Mouse (Mus musculus): Measurements from ENCODE around the gene Mindy4. TPM values are rescaled to one million over a fixed set of nuclear protein-coding genes. Genes with fewer than 3 reads are reported as not detected.
A peak's percentile ranks its signal among the peaks of the same experiment; 100 is the strongest.

Mindy4 gene
- 1.0 and 1.7 TPM in 2 replicates for polyA plus RNA-seq (2015; fragmentation: Nextera tagmentation; extraction: Ambion mirVana)

- 5% methylated on average over 33 of the region's 33 CpGs for WGBS (ENCODE audit: insufficient replicate concordance)
- DNase-seq: peak; percentile 79
- H3K9ac ChIP-seq (replicated peaks): peak within 1 kb of the TSS; percentile 54
- no peaks in the 10 kb centered on the region for H3K36me3 ChIP-seq (replicated peaks; ENCODE audit: insufficient read depth, low read length)
- no peaks in the 10 kb centered on the region for H3K27me3 ChIP-seq (ENCODE audit: insufficient read depth, low read length)
- H3K4me2 ChIP-seq (ENCODE audit: low read depth, low read length): peak within 1 kb of the TSS; percentile 89
- H3K27ac ChIP-seq (ENCODE audit: low read depth): 0 out of 2 replicates have a peak within 1 kb of the TSS, but pooled peaks have one; percentile 44
- H3K9me3 ChIP-seq (ENCODE audit: low read length): no peaks in the 10 kb centered on the region
- peak within 1 kb of the TSS; percentile 58 for H3K4me3 ChIP-seq (ENCODE audit: low read depth, low read length)
- TF ChIP-seq EP300 (IDR thresholded peaks at IDR 0.05; ENCODE audit: low read depth) (no peak), CTCF (IDR thresholded peaks at IDR 0.05; ENCODE audit: low read depth) (peak; percentile 55)
- peak; percentile 98 for ATAC-seq
- H3K4me1 ChIP-seq (ENCODE audit: insufficient read depth): peaks cover 3% of the 10 kb centered on the region; the same call in 1 of the 2 replicates
Measured at GRCm38 (mm10) chr6:55202913-55203910, at the start of gene Mindy4. Mindy4 (plus strand) TSS chr6:55203383.

- Histone ChIP-seq H3K36me3 (replicated peaks; ENCODE audit: insufficient read depth, low read length) (no peaks in the 10 kb centered on the region), H3K4me1 (ENCODE audit: insufficient read depth) (no peaks in the 10 kb centered on the region), H3K9ac (replicated peaks) (no peak overlapping the region), H3K9me3 (ENCODE audit: low read length) (no peaks in the 10 kb centered on the region), H3K4me3 (ENCODE audit: low read depth, low read length) (no peak overlapping the region), H3K4me2 (ENCODE audit: low read depth, low read length) (no peak overlapping the region), H3K27me3 (ENCODE audit: insufficient read depth, low read length) (no peaks in the 10 kb centered on the region), H3K27ac (ENCODE audit: low read depth) (no peak overlapping the region)
- WGBS (ENCODE audit: insufficient replicate concordance): 65% methylated on average over 1 of the region's 1 CpGs
- TF ChIP-seq EP300 (IDR thresholded peaks at IDR 0.05; ENCODE audit: low read depth) (no peak), CTCF (IDR thresholded peaks at IDR 0.05; ENCODE audit: low read depth) (no peak)
- no peak for ATAC-seq
- DNase-seq: no peak
Measured at GRCm38 (mm10) chr6:55159256-55159655, 43.9 kb upstream of the Mindy4 start.

- Histone ChIP-seq H3K27me3 (ENCODE audit: insufficient read depth, low read length) (no peaks in the 10 kb centered on the region), H3K36me3 (replicated peaks; ENCODE audit: insufficient read depth, low read length) (no peaks in the 10 kb centered on the region), H3K27ac (ENCODE audit: low read depth) (no peak overlapping the region), H3K9me3 (ENCODE audit: low read length) (no peaks in the 10 kb centered on the region), H3K4me3 (ENCODE audit: low read depth, low read length) (no peak overlapping the region), H3K4me2 (ENCODE audit: low read depth, low read length) (no peak overlapping the region), H3K4me1 (ENCODE audit: insufficient read depth) (no peaks in the 10 kb centered on the region), H3K9ac (replicated peaks) (no peak overlapping the region)
- 51% methylated on average over 5 of the region's 5 CpGs for WGBS (ENCODE audit: insufficient replicate concordance)
- DNase-seq (no peak), ATAC-seq (no peak)
- TF ChIP-seq EP300 (IDR thresholded peaks at IDR 0.05; ENCODE audit: low read depth): no peak
- TF ChIP-seq CTCF (IDR thresholded peaks at IDR 0.05; ENCODE audit: low read depth): no peak
Measured at GRCm38 (mm10) chr6:55161311-55161761, 41.8 kb upstream of the Mindy4 start.

- H3K27me3 ChIP-seq (ENCODE audit: insufficient read depth, low read length): no peaks in the 10 kb centered on the region
- H3K4me1 ChIP-seq (ENCODE audit: insufficient read depth): no peaks in the 10 kb centered on the region
- TF ChIP-seq CTCF (IDR thresholded peaks at IDR 0.05; ENCODE audit: low read depth) (no peak), EP300 (IDR thresholded peaks at IDR 0.05; ENCODE audit: low read depth) (no peak)
- no peak overlapping the region for H3K4me2 ChIP-seq (ENCODE audit: low read depth, low read length)
- 73% methylated on average over 8 of the region's 8 CpGs for WGBS (ENCODE audit: insufficient replicate concordance)
- ATAC-seq (no peak), DNase-seq (no peak)
- no peaks in the 10 kb centered on the region for H3K36me3 ChIP-seq (replicated peaks; ENCODE audit: insufficient read depth, low read length)
- H3K27ac ChIP-seq (ENCODE audit: low read depth): no peak overlapping the region
- H3K9ac ChIP-seq (replicated peaks): no peak overlapping the region
- no peaks in the 10 kb centered on the region for H3K9me3 ChIP-seq (ENCODE audit: low read length)
- no peak overlapping the region for H3K4me3 ChIP-seq (ENCODE audit: low read depth, low read length)
Measured at GRCm38 (mm10) chr6:55163046-55163584, 40.1 kb upstream of the Mindy4 start.

- Histone ChIP-seq H3K27me3 (ENCODE audit: insufficient read depth, low read length) (no peaks in the 10 kb centered on the region), H3K27ac (ENCODE audit: low read depth) (no peak overlapping the region), H3K4me3 (ENCODE audit: low read depth, low read length) (no peak overlapping the region), H3K4me2 (ENCODE audit: low read depth, low read length) (no peak overlapping the region), H3K4me1 (ENCODE audit: insufficient read depth) (no peaks in the 10 kb centered on the region), H3K9me3 (ENCODE audit: low read length) (no peaks in the 10 kb centered on the region), H3K36me3 (replicated peaks; ENCODE audit: insufficient read depth, low read length) (no peaks in the 10 kb centered on the region), H3K9ac (replicated peaks) (no peak overlapping the region)
- TF ChIP-seq EP300 (IDR thresholded peaks at IDR 0.05; ENCODE audit: low read depth) (no peak), CTCF (IDR thresholded peaks at IDR 0.05; ENCODE audit: low read depth) (peak; percentile 97)
- WGBS (ENCODE audit: insufficient replicate concordance): 45% methylated on average over 7 of the region's 7 CpGs
- peak; percentile 67 for DNase-seq
- ATAC-seq: 0 out of 2 replicates have a peak, but pooled peaks have one; percentile 31
Measured at GRCm38 (mm10) chr6:55166777-55167463, 36.3 kb upstream of the Mindy4 start.
